Mouse (Mus musculus): ENCODE data around the gene Pxn. TPM values are rescaled to one million over a fixed set of nuclear protein-coding genes. Genes with fewer than 3 reads are reported as not detected.

Gene Pxn
- polyA plus RNA-seq, 1 experiment from 2014 or later = 56.1 TPM

DNA sequence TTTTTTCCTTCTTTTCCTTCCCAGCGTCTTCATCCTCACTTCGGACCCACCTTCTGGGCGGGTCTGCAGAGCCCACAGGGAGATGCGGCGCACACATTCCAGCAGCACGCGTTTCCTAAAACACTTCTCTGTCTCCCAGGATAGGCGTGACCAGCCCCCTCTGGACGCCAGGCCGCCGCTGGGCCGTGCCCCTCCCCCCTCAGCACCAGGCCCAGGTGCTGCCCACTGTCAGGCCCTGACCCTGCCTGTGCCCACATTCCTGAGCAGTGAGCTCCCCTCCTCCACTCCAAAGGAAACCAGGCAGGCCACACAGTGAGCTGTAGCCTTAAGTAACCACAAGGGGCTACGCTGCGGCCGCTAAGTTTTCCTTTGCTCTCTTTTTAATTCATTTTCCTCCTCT is 17.5 kb downstream of the Pxn start:
- Histone ChIP-seq H3K4me3 (replicated peaks) (0 out of 2 replicates have a peak overlapping the region, but pooled peaks have one; percentile 1), H3K27me3 (no peaks in the 10 kb centered on the region), H3K36me3 (0 out of 2 replicates have a peak, but pooled peaks cover 2% of the 10 kb centered on the region), H3K9ac (no peak overlapping the region), H3K4me2 (peak overlapping the region; percentile 44), H3K4me1 (peaks cover 79% of the 10 kb centered on the region), H3K27ac (peak overlapping the region; percentile 89), H3K9me3 (replicated peaks) (no peaks in the 10 kb centered on the region)
- peak; percentile 82 for ATAC-seq (replicated peaks; ENCODE audit: low FRiP score)
- WGBS = 9% methylated on average over 15 of the region's 15 CpGs

DNA sequence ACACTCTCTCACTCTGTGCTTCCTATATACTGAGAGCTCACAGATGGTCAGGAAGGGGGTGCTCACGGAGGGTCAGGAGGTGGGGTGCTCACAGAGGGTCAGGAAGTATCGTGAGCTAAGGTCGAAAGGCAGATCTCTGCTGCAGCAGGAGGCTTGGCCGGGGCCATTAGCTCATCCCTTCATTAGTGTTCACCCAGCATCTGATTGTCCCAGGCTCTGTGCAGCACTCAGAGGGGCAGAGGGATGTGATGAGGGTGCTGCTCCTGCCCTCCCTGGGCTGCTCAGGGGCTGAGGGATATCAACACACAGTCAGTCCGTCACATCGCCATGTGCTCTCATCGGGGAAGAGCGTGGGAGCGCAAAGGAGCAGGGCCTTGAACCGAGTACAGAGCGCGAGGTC is 18.0 kb downstream of the Pxn start:
- peak overlapping the region; percentile 89 for H3K27ac ChIP-seq
- no peaks in the 10 kb centered on the region for H3K27me3 ChIP-seq
- no peaks in the 10 kb centered on the region for H3K9me3 ChIP-seq (replicated peaks)
- 0 out of 2 replicates have a peak overlapping the region, but pooled peaks have one; percentile 1 for H3K4me3 ChIP-seq (replicated peaks)
- H3K36me3 ChIP-seq = 0 out of 2 replicates have a peak, but pooled peaks cover 2% of the 10 kb centered on the region
- 29% methylated on average over 12 of the region's 12 CpGs for WGBS
- no peak overlapping the region for H3K9ac ChIP-seq
- peak overlapping the region; percentile 44 for H3K4me2 ChIP-seq
- ATAC-seq (replicated peaks; ENCODE audit: low FRiP score) = peak; percentile 34
- H3K4me1 ChIP-seq = peaks cover 84% of the 10 kb centered on the region

DNA sequence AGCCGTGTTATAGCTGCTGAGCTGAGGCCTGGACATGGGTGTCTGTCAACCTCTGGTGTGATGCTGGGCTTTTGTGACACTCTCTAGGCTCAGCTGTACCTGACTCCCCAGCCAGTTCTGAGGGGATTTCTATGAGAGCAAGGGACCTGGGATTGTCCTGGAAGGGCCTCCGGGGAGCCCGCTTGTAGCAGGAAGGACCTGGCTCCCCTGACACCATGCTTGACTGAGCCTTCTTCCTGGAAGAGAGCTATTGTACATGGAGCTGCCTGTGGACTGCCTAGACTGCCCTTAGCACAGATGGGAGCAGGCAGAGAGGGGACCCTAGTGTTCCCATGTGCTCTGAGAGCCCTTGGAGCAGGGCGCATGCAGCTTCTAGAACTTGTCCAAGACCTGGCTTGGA is 18.9 kb downstream of the Pxn start:
- peaks cover 88% of the 10 kb centered on the region for H3K4me1 ChIP-seq
- H3K36me3 ChIP-seq = 0 out of 2 replicates have a peak, but pooled peaks cover 2% of the 10 kb centered on the region
- H3K27me3 ChIP-seq = no peaks in the 10 kb centered on the region
- no peak overlapping the region for H3K4me2 ChIP-seq
- peak overlapping the region; percentile 7; the same call in 1 of the 2 replicates for H3K9ac ChIP-seq
- no peaks in the 10 kb centered on the region for H3K9me3 ChIP-seq (replicated peaks)
- no peak for ATAC-seq (replicated peaks; ENCODE audit: low FRiP score)
- no peak overlapping the region for H3K4me3 ChIP-seq (replicated peaks)
- no peak overlapping the region for H3K27ac ChIP-seq
- WGBS = 74% methylated on average over 4 of the region's 4 CpGs

- Histone ChIP-seq H3K4me2 (no peak overlapping the region), H3K9me3 (replicated peaks) (no peaks in the 10 kb centered on the region), H3K4me3 (replicated peaks) (no peak overlapping the region), H3K27me3 (no peaks in the 10 kb centered on the region), H3K27ac (0 out of 2 replicates have a peak overlapping the region, but pooled peaks have one; percentile 1), H3K9ac (0 out of 2 replicates have a peak overlapping the region, but pooled peaks have one; percentile 7), H3K36me3 (no peaks in the 10 kb centered on the region), H3K4me1 (peaks cover 88% of the 10 kb centered on the region)
- ATAC-seq (replicated peaks; ENCODE audit: low FRiP score) = no peak
- 79% methylated on average over 9 of the region's 9 CpGs for WGBS
These were observed 19.5 kb downstream of the Pxn start for GRCm38 (mm10) chr5:115525943-115526342.

- Histone ChIP-seq H3K9me3 (replicated peaks) (no peaks in the 10 kb centered on the region), H3K4me3 (replicated peaks) (no peak overlapping the region), H3K4me1 (peaks cover 88% of the 10 kb centered on the region), H3K9ac (0 out of 2 replicates have a peak overlapping the region, but pooled peaks have one; percentile 7), H3K27me3 (no peaks in the 10 kb centered on the region), H3K36me3 (no peaks in the 10 kb centered on the region), H3K27ac (0 out of 2 replicates have a peak overlapping the region, but pooled peaks have one; percentile 1), H3K4me2 (no peak overlapping the region)
- ATAC-seq (replicated peaks; ENCODE audit: low FRiP score) = no peak
- WGBS = 88% methylated on average over 17 of the region's 17 CpGs
These were observed 20.2 kb downstream of the Pxn start for GRCm38 (mm10) chr5:115526456-115527202.

DNA sequence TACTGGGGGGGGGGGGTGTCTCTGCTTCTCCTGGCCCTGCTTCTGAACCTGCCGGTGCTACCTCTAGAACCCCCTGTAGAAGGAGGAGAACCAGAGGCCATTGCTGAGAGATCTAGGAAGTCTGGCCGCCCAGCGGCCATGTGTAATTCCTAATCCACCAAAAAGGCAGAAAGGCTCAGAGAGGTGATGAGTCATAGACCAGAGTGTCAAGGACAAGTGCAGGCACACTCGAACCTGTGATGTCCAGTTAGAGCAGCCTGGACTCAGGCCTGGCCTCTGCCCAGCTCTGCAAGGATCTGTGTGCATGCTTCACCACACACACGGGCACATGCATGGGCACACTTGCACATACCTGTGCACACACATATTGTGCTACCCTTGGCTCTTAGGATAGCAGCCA is 21.7 kb downstream of the Pxn start:
- Histone ChIP-seq H3K9ac (no peak overlapping the region), H3K27me3 (no peaks in the 10 kb centered on the region), H3K4me1 (peaks cover 88% of the 10 kb centered on the region), H3K36me3 (0 out of 2 replicates have a peak, but pooled peaks cover 3% of the 10 kb centered on the region), H3K27ac (no peak overlapping the region), H3K4me3 (replicated peaks) (no peak overlapping the region), H3K9me3 (replicated peaks) (no peaks in the 10 kb centered on the region), H3K4me2 (no peak overlapping the region)
- WGBS = 74% methylated on average over 5 of the region's 5 CpGs
- ATAC-seq (replicated peaks; ENCODE audit: low FRiP score) = no peak

DNA sequence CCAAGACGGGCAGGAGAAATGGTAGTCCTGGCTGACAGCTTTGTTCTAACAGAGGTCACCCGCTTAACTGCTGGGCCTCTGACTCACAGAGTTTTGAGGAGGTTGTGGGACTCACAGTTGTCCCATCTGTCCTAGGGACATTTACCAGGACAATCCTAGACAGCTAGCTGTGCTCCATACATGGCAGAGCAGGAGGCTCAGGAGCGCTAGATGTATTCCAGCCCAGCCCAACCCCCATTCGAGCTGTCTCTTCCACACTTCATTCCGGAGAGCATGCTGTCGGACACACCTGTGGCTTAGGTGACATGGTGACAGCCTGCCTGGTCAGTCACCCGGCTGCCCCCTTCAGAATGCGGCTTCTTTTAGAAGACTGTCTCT is 22.9 kb downstream of the Pxn start:
- 57% methylated on average over 8 of the region's 8 CpGs for WGBS
- Histone ChIP-seq H3K9me3 (replicated peaks) (no peaks in the 10 kb centered on the region), H3K36me3 (0 out of 2 replicates have a peak, but pooled peaks cover 3% of the 10 kb centered on the region), H3K4me1 (peaks cover 88% of the 10 kb centered on the region), H3K4me2 (no peak overlapping the region), H3K27me3 (no peaks in the 10 kb centered on the region), H3K4me3 (replicated peaks) (no peak overlapping the region), H3K27ac (peak overlapping the region; percentile 86), H3K9ac (0 out of 2 replicates have a peak overlapping the region, but pooled peaks have one; percentile 15)
- no peak for ATAC-seq (replicated peaks; ENCODE audit: low FRiP score)

- Histone ChIP-seq H3K27ac (peak overlapping the region; percentile 86), H3K9ac (0 out of 2 replicates have a peak overlapping the region, but pooled peaks have one; percentile 15), H3K9me3 (replicated peaks) (no peaks in the 10 kb centered on the region), H3K4me2 (peak overlapping the region; percentile 33; the same call in 1 of the 2 replicates), H3K4me3 (replicated peaks) (no peak overlapping the region), H3K36me3 (0 out of 2 replicates have a peak, but pooled peaks cover 3% of the 10 kb centered on the region), H3K27me3 (no peaks in the 10 kb centered on the region), H3K4me1 (peaks cover 88% of the 10 kb centered on the region)
- no peak for ATAC-seq (replicated peaks; ENCODE audit: low FRiP score)
- 40% methylated on average over 7 of the region's 7 CpGs for WGBS
These were observed 23.4 kb downstream of the Pxn start for GRCm38 (mm10) chr5:115529742-115530446.

DNA sequence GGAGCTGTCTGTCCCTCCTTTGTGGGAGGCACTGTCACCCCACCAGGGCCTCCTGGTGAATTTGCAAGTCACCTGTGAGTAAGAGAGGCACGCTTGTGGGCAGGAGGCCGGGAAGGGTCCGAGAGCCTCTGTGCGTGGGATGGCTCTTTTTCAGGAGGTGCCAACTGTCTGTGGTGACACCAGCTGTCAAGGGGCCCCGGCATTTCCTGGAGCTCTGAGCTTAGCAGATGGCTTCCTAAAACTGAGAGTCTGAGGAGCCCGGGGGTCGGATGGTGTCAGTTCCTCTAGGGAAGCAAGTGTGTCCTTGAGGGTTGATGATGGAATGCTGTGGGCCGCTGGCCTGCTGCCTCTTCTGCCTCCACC is 24.0 kb downstream of the Pxn start:
- H3K4me1 ChIP-seq = peaks cover 88% of the 10 kb centered on the region
- peak overlapping the region; percentile 86 for H3K27ac ChIP-seq
- H3K4me2 ChIP-seq = peak overlapping the region; percentile 33; the same call in 1 of the 2 replicates
- H3K9ac ChIP-seq = no peak overlapping the region
- H3K9me3 ChIP-seq (replicated peaks) = no peaks in the 10 kb centered on the region
- no peak overlapping the region for H3K4me3 ChIP-seq (replicated peaks)
- 0 out of 2 replicates have a peak, but pooled peaks cover 3% of the 10 kb centered on the region for H3K36me3 ChIP-seq
- no peaks in the 10 kb centered on the region for H3K27me3 ChIP-seq
- ATAC-seq (replicated peaks; ENCODE audit: low FRiP score) = no peak
- WGBS = 27% methylated on average over 8 of the region's 8 CpGs

DNA sequence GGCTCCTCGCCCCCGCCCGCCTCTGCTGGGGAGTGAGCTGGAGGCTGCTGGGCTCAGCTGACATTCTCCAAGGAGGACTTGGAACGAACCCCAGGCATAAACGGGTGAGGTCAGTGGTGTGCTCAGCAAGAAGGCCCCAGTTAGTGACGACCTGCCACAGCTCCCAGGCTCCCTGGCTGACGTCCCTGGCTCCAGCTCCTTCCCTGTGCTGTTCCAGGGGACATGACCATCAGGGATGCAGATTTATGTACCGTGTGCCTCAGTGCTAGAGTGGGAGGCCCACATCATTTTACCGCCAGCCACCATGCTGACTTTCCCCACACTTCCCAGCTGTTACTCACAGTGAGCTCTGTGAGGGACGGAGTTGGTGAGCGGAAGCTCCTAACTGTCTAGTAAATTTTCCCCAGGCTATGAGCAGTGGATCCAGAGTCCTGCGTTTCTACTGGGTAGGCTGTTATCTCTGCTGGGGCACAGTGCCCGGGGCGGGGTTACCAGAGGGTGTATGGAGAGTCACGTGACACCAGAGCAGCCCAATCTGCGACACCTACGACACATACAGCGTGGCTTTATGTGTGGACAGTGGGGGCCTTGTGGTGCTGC is 25.3 kb downstream of the Pxn start:
- Histone ChIP-seq H3K4me1 (peaks cover 86% of the 10 kb centered on the region), H3K9ac (0 out of 2 replicates have a peak overlapping the region, but pooled peaks have one; percentile 17), H3K4me3 (replicated peaks) (no peak overlapping the region), H3K27me3 (no peaks in the 10 kb centered on the region), H3K36me3 (0 out of 2 replicates have a peak, but pooled peaks cover 3% of the 10 kb centered on the region), H3K9me3 (replicated peaks) (no peaks in the 10 kb centered on the region), H3K4me2 (peak overlapping the region; percentile 33), H3K27ac (peak overlapping the region; percentile 86)
- ATAC-seq (replicated peaks; ENCODE audit: low FRiP score) = peak; percentile 75
- WGBS = 19% methylated on average over 18 of the region's 18 CpGs

GRCm38 (mm10) chr5:115534290-115534731 is 27.8 kb downstream of the Pxn start:
- ATAC-seq (replicated peaks; ENCODE audit: low FRiP score) = no peak
- H3K9ac ChIP-seq = peak overlapping the region; percentile 33; the same call in 1 of the 2 replicates
- peaks cover 90% of the 10 kb centered on the region for H3K4me1 ChIP-seq
- 0 out of 2 replicates have a peak, but pooled peaks cover 3% of the 10 kb centered on the region for H3K36me3 ChIP-seq
- WGBS = 20% methylated on average over 16 of the region's 16 CpGs
- H3K4me3 ChIP-seq (replicated peaks) = no peak overlapping the region
- H3K27me3 ChIP-seq = 0 out of 2 replicates have a peak, but pooled peaks cover 3% of the 10 kb centered on the region
- peak overlapping the region; percentile 86 for H3K27ac ChIP-seq
- H3K4me2 ChIP-seq = peak overlapping the region; percentile 32
- H3K9me3 ChIP-seq (replicated peaks) = no peaks in the 10 kb centered on the region
